Comparison of ENCODE assay signal across 8 mouse cellular contexts in the genomic region with DNA sequence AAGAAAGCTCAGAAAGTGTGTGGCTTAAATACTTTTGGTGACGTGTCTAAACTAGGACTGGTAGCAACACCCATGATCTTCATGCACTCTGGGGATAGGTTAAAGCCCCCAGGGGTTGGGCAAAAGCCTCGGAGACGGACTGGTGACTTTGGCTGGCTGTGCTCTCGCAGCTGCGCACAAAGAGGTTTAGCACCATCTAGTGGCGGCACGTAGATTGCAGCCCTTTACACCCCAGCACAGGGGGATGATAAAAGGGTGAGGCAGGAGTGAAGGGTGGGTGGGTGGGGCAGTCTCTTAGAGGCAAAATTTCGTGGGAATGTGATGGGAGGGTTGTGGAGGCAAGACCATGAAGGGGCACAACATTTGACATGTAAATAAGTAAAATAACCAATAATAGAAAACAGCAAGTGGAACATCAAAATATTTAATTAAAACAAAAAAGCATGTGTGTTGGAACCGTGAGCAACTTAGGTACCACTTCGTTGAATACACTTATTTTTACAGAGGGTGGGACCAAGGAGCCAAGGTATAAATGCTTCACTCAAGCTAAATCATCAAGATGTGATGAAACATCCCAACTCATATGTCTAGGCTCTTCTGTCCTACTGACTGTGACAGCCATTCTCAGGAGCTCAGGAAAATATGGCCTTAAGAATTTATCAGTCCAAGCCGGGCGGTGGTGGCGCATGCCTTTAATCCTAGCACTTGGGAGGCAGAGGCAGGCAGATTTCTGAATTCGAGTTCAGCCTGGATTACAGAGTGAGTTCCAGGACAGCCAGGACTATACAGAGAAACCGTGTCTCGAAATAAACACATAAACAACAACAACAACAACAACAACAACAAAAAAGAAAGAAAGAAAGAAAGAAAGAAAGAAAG. TPM values are rescaled to one million over a fixed set of nuclear protein-coding genes. Genes with fewer than 3 reads are reported as not detected.
DNase-seq lines count a peak whose midpoint lies in the region; ATAC-seq and TF ChIP-seq lines count a peak whose summit lies in the region.
"Not testable (repeated sequence)": the region's sequence is repeated elsewhere in the genome, so short reads cannot be mapped to it uniquely, and the experiment has no call there.

No protein-coding gene starts in this region.

- not testable (repeated sequence) for H3ac ChIP-seq in C2C12 (ENCODE audit: control insufficient read depth, insufficient read length, low read depth)

- not testable (repeated sequence) for H3K4me1 ChIP-seq in forebrain, embryonic 12.5 days; heart, embryonic 15.5 days (replicated peaks); kidney, embryonic 15.5 days; limb, embryonic 14.5 days (ENCODE audit: control insufficient read depth, insufficient read depth, low read length); midbrain, embryonic 16.5 days (ENCODE audit: control insufficient read depth, insufficient read depth, low read length)

- not testable (repeated sequence) for H3K27ac ChIP-seq in forebrain, embryonic 12.5 days; heart, embryonic 15.5 days; kidney, embryonic 15.5 days; limb, embryonic 14.5 days (replicated peaks; ENCODE audit: low read depth, low read length); midbrain, embryonic 16.5 days (ENCODE audit: low read length)

- not testable (repeated sequence) for TF ChIP-seq POLR2A in brain, embryonic 14.5 days (IDR thresholded peaks at IDR 0.05; ENCODE audit: borderline replicate concordance, extremely low read depth, insufficient read depth, insufficient read length, poor library complexity, severe bottlenecking); limb, embryonic 14.5 days (IDR thresholded peaks at IDR 0.05; ENCODE audit: borderline replicate concordance, extremely low read depth, insufficient read depth, insufficient read length)

- not testable (repeated sequence) for DNase-seq in brain, embryonic 14.5 days (ENCODE audit: low read depth); limb, embryonic 14.5 days (ENCODE audit: low spot score)
- DNase-seq in spleen, postnatal 14 days (ENCODE audit: low spot score in 2 of 2): peak; percentile 49 to 60

- not testable (repeated sequence) for H3K36me3 ChIP-seq in C2C12 (ENCODE audit: control insufficient read depth, insufficient read depth); forebrain, embryonic 12.5 days (replicated peaks); heart, embryonic 15.5 days; kidney, embryonic 15.5 days; limb, embryonic 14.5 days (ENCODE audit: control insufficient read depth, insufficient read depth, low read length); midbrain, embryonic 16.5 days (ENCODE audit: control insufficient read depth, insufficient read depth, low read length)

- peak; percentile 79 for ATAC-seq in forebrain, embryonic 12.5 days (ENCODE audit: low FRiP score)
- ATAC-seq in heart, embryonic 15.5 days (replicated peaks; ENCODE audit: insufficient number of reproducible peaks, insufficient read depth, low FRiP score, low read depth); kidney, embryonic 15.5 days (replicated peaks; ENCODE audit: low FRiP score): not testable (repeated sequence)
- peak; percentile 41; the same call in 1 of the 2 replicates for ATAC-seq in limb, embryonic 14.5 days (ENCODE audit: low FRiP score, low read depth)
- peak; percentile 74 for ATAC-seq in midbrain, embryonic 16.5 days

- H3K27me3 ChIP-seq in C2C12 (ENCODE audit: control insufficient read depth, insufficient read depth, insufficient read length); midbrain, embryonic 16.5 days (ENCODE audit: control insufficient read depth, insufficient read depth, low read depth, low read length): not testable (repeated sequence)
- peaks cover 31% of the 10 kb centered on the region for H3K27me3 ChIP-seq in forebrain, embryonic 12.5 days
- peaks cover 23% of the 10 kb centered on the region for H3K27me3 ChIP-seq in heart, embryonic 15.5 days
- peaks cover 34% of the 10 kb centered on the region for H3K27me3 ChIP-seq in kidney, embryonic 15.5 days
- peaks cover 16% of the 10 kb centered on the region; the same call in 1 of the 2 replicates for H3K27me3 ChIP-seq in limb, embryonic 14.5 days (ENCODE audit: control insufficient read depth, insufficient read depth, low read length)

- H3K79me3 ChIP-seq in C2C12 (ENCODE audit: low read depth): not testable (repeated sequence)

- not testable (repeated sequence) for H3K9ac ChIP-seq in forebrain, embryonic 12.5 days; heart, embryonic 15.5 days; kidney, embryonic 15.5 days; limb, embryonic 14.5 days (ENCODE audit: low read depth, low read length, severe bottlenecking); midbrain, embryonic 16.5 days (ENCODE audit: low read depth, low read length)

- TF ChIP-seq CTCF in C2C12 (IDR thresholded peaks at IDR 0.05; ENCODE audit: control insufficient read depth, insufficient read depth, insufficient read length): peak; percentile 18
- peak; percentile 29; the same call in 1 of the 2 replicates for TF ChIP-seq CTCF in brain, embryonic 14.5 days (IDR thresholded peaks at IDR 0.05; ENCODE audit: borderline replicate concordance, extremely low read depth, insufficient read depth, insufficient read length)

- H3K79me2 ChIP-seq in C2C12 (ENCODE audit: control insufficient read depth, insufficient read depth): not testable (repeated sequence)

- peak overlapping the region; percentile 44 for H3K4me2 ChIP-seq in forebrain, embryonic 12.5 days
- H3K4me2 ChIP-seq in heart, embryonic 15.5 days: peak overlapping the region; percentile 57
- peak overlapping the region; percentile 50 for H3K4me2 ChIP-seq in kidney, embryonic 15.5 days
- H3K4me2 ChIP-seq in limb, embryonic 14.5 days (replicated peaks; ENCODE audit: low read depth, low read length, severe bottlenecking): peak overlapping the region; percentile 26; the same call in 1 of the 2 replicates
- H3K4me2 ChIP-seq in midbrain, embryonic 16.5 days (ENCODE audit: low read length): peak overlapping the region; percentile 39

- not testable (repeated sequence) for H3K4me3 ChIP-seq in C2C12 (ENCODE audit: insufficient read depth, poor library complexity, severe bottlenecking); forebrain, embryonic 12.5 days (replicated peaks); limb, embryonic 14.5 days (replicated peaks; ENCODE audit: low read length); midbrain, embryonic 16.5 days (ENCODE audit: low read depth, low read length)
- H3K4me3 ChIP-seq in heart, embryonic 15.5 days: peak overlapping the region; percentile 23; the same call in 1 of the 2 replicates
- peak overlapping the region; percentile 16; the same call in 1 of the 2 replicates for H3K4me3 ChIP-seq in kidney, embryonic 15.5 days (replicated peaks)

- H3K9me3 ChIP-seq in forebrain, embryonic 12.5 days; heart, embryonic 15.5 days (replicated peaks); kidney, embryonic 15.5 days (replicated peaks); limb, embryonic 14.5 days (ENCODE audit: control insufficient read depth, low read length); midbrain, embryonic 16.5 days (replicated peaks; ENCODE audit: control insufficient read depth, low read length, poor library complexity, severe bottlenecking): not testable (repeated sequence)

- 40% methylated on average over 15 of the region's 16 CpGs for WGBS in forebrain, embryonic 12.5 days
- WGBS in heart, embryonic 15.5 days: 30% methylated on average over 16 of the region's 16 CpGs
- WGBS in kidney, embryonic 15.5 days: 38% methylated on average over 15 of the region's 16 CpGs
- 35% methylated on average over 13 of the region's 16 CpGs for WGBS in limb, embryonic 14.5 days
- 34% methylated on average over 13 of the region's 16 CpGs for WGBS in midbrain, embryonic 16.5 days

RNA-seq across cellular contexts. Expression of a gene that starts 5.6 kb away (rescaled TPM):
- polyA plus RNA-seq in C2C12 (2012; fragmentation: generic; extraction: Trizol): 0.32 TPM
- polyA plus RNA-seq in brain, embryonic 14.5 days (2012; rRNA removed): 0.78 and 0.93 TPM in 2 replicates
- 0.59 and 1.1 TPM in 2 replicates for polyA plus RNA-seq in forebrain, embryonic 12.5 days (2016; fragmentation: Nextera tagmentation; extraction: Ambion mirVana)
- polyA plus RNA-seq in heart, embryonic 15.5 days (2015; fragmentation: Nextera tagmentation; extraction: Ambion mirVana): 0.34 and 0.56 TPM in 2 replicates
- polyA plus RNA-seq in kidney, embryonic 15.5 days (2015; fragmentation: Nextera tagmentation; extraction: Ambion mirVana): 1.1 and 1.2 TPM in 2 replicates
- polyA plus RNA-seq in limb, embryonic 14.5 days (2012; rRNA removed): 0.85 and 1.3 TPM in 2 replicates
- 0.68 and 1.2 TPM in 2 replicates for polyA plus RNA-seq in limb, embryonic 14.5 days (2014; fragmentation: Nextera tagmentation; extraction: Ambion mirVana)
- 0.35 and 0.57 TPM in 2 replicates for polyA plus RNA-seq in midbrain, embryonic 16.5 days (2015; fragmentation: Nextera tagmentation; extraction: Ambion mirVana)

RNA-seq across cellular contexts. Expression of a gene that starts 5.6 kb away (rescaled TPM):
- polyA plus RNA-seq in C2C12 (2012; fragmentation: generic; extraction: Trizol): 15.0 TPM
- 1.1 TPM in 2 replicates for polyA plus RNA-seq in brain, embryonic 14.5 days (2012; rRNA removed)
- 5.7 and 5.9 TPM in 2 replicates for polyA plus RNA-seq in forebrain, embryonic 12.5 days (2016; fragmentation: Nextera tagmentation; extraction: Ambion mirVana)
- 2.7 and 3.1 TPM in 2 replicates for polyA plus RNA-seq in heart, embryonic 15.5 days (2015; fragmentation: Nextera tagmentation; extraction: Ambion mirVana)
- polyA plus RNA-seq in kidney, embryonic 15.5 days (2015; fragmentation: Nextera tagmentation; extraction: Ambion mirVana): 11.7 and 12.7 TPM in 2 replicates
- 5.5 and 6.2 TPM in 2 replicates for polyA plus RNA-seq in limb, embryonic 14.5 days (2012; rRNA removed)
- 7.3 and 8.5 TPM in 2 replicates for polyA plus RNA-seq in limb, embryonic 14.5 days (2014; fragmentation: Nextera tagmentation; extraction: Ambion mirVana)
- 0.46 and 1.2 TPM in 2 replicates for polyA plus RNA-seq in midbrain, embryonic 16.5 days (2015; fragmentation: Nextera tagmentation; extraction: Ambion mirVana)

RNA-seq across cellular contexts. Expression of a gene that starts 14.9 kb away (rescaled TPM):
- 5.5 TPM for polyA plus RNA-seq in C2C12 (2012; fragmentation: generic; extraction: Trizol)
- polyA plus RNA-seq in brain, embryonic 14.5 days (2012; rRNA removed): 2.6 and 3.4 TPM in 2 replicates
- polyA plus RNA-seq in forebrain, embryonic 12.5 days (2016; fragmentation: Nextera tagmentation; extraction: Ambion mirVana): 11.5 and 14.4 TPM in 2 replicates
- 10.1 and 11.0 TPM in 2 replicates for polyA plus RNA-seq in heart, embryonic 15.5 days (2015; fragmentation: Nextera tagmentation; extraction: Ambion mirVana)
- 21.6 and 29.6 TPM in 2 replicates for polyA plus RNA-seq in kidney, embryonic 15.5 days (2015; fragmentation: Nextera tagmentation; extraction: Ambion mirVana)
- polyA plus RNA-seq in limb, embryonic 14.5 days (2012; rRNA removed): 10.6 and 12.3 TPM in 2 replicates
- polyA plus RNA-seq in limb, embryonic 14.5 days (2014; fragmentation: Nextera tagmentation; extraction: Ambion mirVana): 16.7 and 23.1 TPM in 2 replicates
- polyA plus RNA-seq in midbrain, embryonic 16.5 days (2015; fragmentation: Nextera tagmentation; extraction: Ambion mirVana): 1.9 and 2.9 TPM in 2 replicates
